Mouse (Mus musculus) right cerebral cortex, adult 2 months (tissue): ENCODE measurements around the gene Socs7.

ENCODE experiments used
- DNase-seq, 2 experiments: peaks; one replicate each; pipeline ENCODE4 v3.0.0; 2021 to 2022; ENCODE audit warnings: low spot score in 2 of 2

Gene Socs7

GRCm38 (mm10) chr11:97442891-97443675 lies 80.7 kb downstream of the Socs7 start:
- no peak for DNase-seq

GRCm38 (mm10) chr11:97445596-97445995 lies 83.2 kb downstream of the Socs7 start:
- DNase-seq: no peak

GRCm38 (mm10) chr11:97445999-97446511 lies 83.7 kb downstream of the Socs7 start:
- DNase-seq: no peak

GRCm38 (mm10) chr11:97447979-97448378 lies 85.6 kb downstream of the Socs7 start:
- DNase-seq: no peak
